Mouse (Mus musculus): Measurements from ENCODE around the gene Nedd9.

- TF ChIP-seq TAL1 (IDR thresholded peaks at IDR 0.05; ENCODE audit: low read length) (no peak), GATA1 (IDR thresholded peaks at IDR 0.05; ENCODE audit: low read length) (no peak)
Measured at GRCm38 (mm10) chr13:41466191-41466590, 21.0 kb downstream of the Nedd9 start.
